Mouse (Mus musculus) heart, embryonic 11.5 days (tissue): ENCODE measurements around the gene Myh10. TPM values are rescaled to one million over a fixed set of nuclear protein-coding genes. Genes with fewer than 3 reads are reported as not detected.

Experiments used
- ATAC-seq: fragments of 200-750 bp; cut with Nextera tagmentation; replicated peaks from 2 replicates; pipeline ENCODE4 v1.8.0; 2017; ENCODE audit warnings: moderate library complexity; ENCODE audit not compliant: insufficient number of reproducible peaks, low FRiP score, low TSS enrichment
- H3K27ac ChIP-seq: fragments of 300-500 bp; sonication (generic); 2 replicates; pipeline ENCODE4 v1.5.1; 2014; ENCODE audit warnings: mild to moderate bottlenecking, low read depth, low read length
- H3K27me3 ChIP-seq: fragments of 300-500 bp; sonication (generic); 2 replicates; pipeline ENCODE4 v1.6.1; 2014; ENCODE audit warnings: mild to moderate bottlenecking, low read length, mixed read lengths; ENCODE audit not compliant: control insufficient read depth, insufficient read depth
- H3K36me3 ChIP-seq: fragments of 300-500 bp; sonication (generic); 2 replicates; pipeline ENCODE4 v1.6.1; 2014; ENCODE audit warnings: mild to moderate bottlenecking, low read length, moderate library complexity, mixed read lengths; ENCODE audit not compliant: control insufficient read depth, insufficient read depth
- H3K4me1 ChIP-seq: fragments of 300-500 bp; sonication (generic); 2 replicates; pipeline ENCODE4 v1.6.1; 2014; ENCODE audit warnings: low read length; ENCODE audit not compliant: control insufficient read depth, insufficient read depth
- H3K4me2 ChIP-seq: fragments of 300-500 bp; sonication (generic); 2 replicates; pipeline ENCODE4 v1.6.1; 2014; ENCODE audit warnings: mild to moderate bottlenecking, moderate library complexity
- H3K4me3 ChIP-seq: fragments of 300-500 bp; sonication (generic); 2 replicates; pipeline ENCODE4 v1.5.1; 2014; ENCODE audit warnings: low read depth, low read length
- H3K9ac ChIP-seq: fragments of 300-500 bp; sonication (generic); 2 replicates; pipeline ENCODE4 v1.6.1; 2014; ENCODE audit warnings: mild to moderate bottlenecking, low read depth, low read length, moderate library complexity
- H3K9me3 ChIP-seq: fragments of 300-500 bp; sonication (generic); replicated peaks from 2 replicates; pipeline ENCODE4 v1.6.1; 2016; ENCODE audit warnings: low read length; ENCODE audit not compliant: control insufficient read depth
- WGBS: fragments of 180-500 bp; shearing (Covaris S2); extraction: QIAGEN DNeasy Blood & Tissue Kit; methylation state at CpG from one replicate; pipeline ENCODE4 v1.1.7; 2014; ENCODE audit not compliant: insufficient replicate concordance; 5-methylcytosine and 5-hydroxymethylcytosine counted together
- polyA plus RNA-seq: library from polyadenylated mRNA; unstranded; fragments of >200 nt; fragmentation: Nextera tagmentation; extraction: Ambion mirVana; gene quantifications from 2 replicates; pipeline ENCODE4 v1.2.1, GENCODE M21; 2014

The Myh10 gene
- polyA plus RNA-seq: 150 and 190 TPM in 2 replicates

DNA sequence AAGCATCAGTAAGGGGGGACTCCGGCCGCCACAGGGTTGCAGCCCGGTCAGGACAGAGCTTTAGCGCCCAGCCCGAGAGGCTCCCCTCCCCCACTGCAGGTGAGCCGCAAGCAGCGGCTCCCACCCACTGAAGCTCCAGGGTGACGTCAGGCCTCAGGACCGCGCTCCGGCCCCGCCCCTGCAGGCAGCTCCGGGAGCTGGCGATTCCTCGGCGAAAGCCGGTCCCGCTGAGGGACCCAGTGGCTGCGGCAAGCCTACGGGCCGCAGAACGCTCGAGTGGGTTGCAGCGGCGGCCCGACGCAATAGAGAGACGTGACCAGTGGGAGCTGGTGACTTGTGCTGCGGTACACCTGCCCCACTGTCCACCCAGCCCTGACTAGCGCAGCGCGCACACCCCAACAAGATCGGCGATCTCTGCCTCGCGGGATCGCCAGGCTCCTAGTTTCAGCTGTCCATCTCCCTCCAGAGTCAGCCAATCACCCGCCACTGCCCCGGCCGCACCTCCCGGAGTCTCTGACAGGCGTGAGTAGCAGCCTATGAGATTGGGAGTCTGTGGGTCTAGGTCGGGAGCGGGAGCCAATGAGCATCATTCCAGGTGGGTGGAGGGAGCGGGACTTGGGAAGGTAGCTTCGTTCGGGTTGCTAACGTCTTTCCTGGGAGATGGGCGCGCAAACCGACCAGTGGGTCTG, at the start of gene Myh10:
Gene Myh10, plus strand, starts transcription at position 239 of the 689 bp plus-strand sequence.
- Histone ChIP-seq H3K9ac (peak within 1 kb of the TSS; percentile 99), H3K4me3 (peak within 1 kb of the TSS; percentile 97), H3K36me3 (no peaks in the 10 kb centered on the region), H3K27ac (peak within 1 kb of the TSS; percentile 99), H3K27me3 (no peaks in the 10 kb centered on the region), H3K4me2 (peak within 1 kb of the TSS; percentile 83), H3K4me1 (peaks cover 14% of the 10 kb centered on the region), H3K9me3 (no peaks in the 10 kb centered on the region)
- peak; percentile 98 for ATAC-seq
- WGBS: under 1% methylated on average over 51 of the region's 51 CpGs

DNA sequence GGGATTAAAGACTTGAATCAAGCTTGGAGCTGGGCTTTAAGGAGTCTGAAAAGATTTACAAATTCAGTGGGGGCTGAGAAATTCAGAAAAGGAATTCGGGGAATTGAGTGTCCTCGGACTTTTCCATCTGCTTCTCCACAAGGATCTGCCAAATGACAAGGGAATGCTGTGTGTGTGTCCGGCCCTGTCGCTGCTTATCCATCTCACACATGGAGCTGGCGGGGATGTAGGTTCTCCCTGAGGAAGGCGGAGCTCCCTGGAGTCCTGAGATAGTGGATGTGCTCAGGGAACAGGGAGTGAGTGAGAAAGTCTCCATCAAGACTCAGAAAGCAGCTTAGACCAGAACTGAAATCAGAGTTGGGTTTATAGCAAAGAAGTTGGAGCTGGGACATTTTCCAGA, 46.6 kb upstream of the Myh10 start:
- Histone ChIP-seq H3K27ac (no peak overlapping the region), H3K4me3 (no peak overlapping the region), H3K36me3 (no peaks in the 10 kb centered on the region), H3K4me2 (no peak overlapping the region), H3K27me3 (no peaks in the 10 kb centered on the region), H3K9ac (no peak overlapping the region), H3K9me3 (no peaks in the 10 kb centered on the region), H3K4me1 (peaks cover 16% of the 10 kb centered on the region)
- no peak for ATAC-seq
- 27% methylated on average over 6 of the region's 6 CpGs for WGBS

DNA sequence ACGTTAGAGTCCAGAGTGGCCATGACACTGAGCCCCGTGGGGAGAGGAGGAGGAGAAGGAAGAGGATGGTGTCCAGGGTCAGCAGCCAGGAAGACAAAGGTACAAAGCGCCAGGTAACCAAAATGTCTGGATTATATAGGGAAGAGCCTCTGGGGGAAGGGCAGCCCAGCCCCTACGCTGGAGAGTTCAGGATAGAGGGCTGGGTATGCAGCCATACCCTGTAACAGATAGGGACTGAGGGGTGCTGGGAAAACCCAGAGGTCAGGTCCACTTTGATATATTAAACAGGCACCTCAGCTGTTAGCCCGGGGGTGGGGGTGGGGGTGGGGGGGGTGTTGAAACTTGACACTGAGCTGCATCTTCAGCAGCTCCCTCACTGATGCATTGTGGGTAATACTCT, 43.6 kb upstream of the Myh10 start:
- no peak for ATAC-seq
- WGBS: 56% methylated on average over 5 of the region's 5 CpGs
- Histone ChIP-seq H3K4me3 (no peak overlapping the region), H3K9ac (no peak overlapping the region), H3K4me2 (no peak overlapping the region), H3K36me3 (no peaks in the 10 kb centered on the region), H3K27ac (no peak overlapping the region), H3K27me3 (no peaks in the 10 kb centered on the region), H3K9me3 (no peaks in the 10 kb centered on the region), H3K4me1 (peaks cover 16% of the 10 kb centered on the region)

DNA sequence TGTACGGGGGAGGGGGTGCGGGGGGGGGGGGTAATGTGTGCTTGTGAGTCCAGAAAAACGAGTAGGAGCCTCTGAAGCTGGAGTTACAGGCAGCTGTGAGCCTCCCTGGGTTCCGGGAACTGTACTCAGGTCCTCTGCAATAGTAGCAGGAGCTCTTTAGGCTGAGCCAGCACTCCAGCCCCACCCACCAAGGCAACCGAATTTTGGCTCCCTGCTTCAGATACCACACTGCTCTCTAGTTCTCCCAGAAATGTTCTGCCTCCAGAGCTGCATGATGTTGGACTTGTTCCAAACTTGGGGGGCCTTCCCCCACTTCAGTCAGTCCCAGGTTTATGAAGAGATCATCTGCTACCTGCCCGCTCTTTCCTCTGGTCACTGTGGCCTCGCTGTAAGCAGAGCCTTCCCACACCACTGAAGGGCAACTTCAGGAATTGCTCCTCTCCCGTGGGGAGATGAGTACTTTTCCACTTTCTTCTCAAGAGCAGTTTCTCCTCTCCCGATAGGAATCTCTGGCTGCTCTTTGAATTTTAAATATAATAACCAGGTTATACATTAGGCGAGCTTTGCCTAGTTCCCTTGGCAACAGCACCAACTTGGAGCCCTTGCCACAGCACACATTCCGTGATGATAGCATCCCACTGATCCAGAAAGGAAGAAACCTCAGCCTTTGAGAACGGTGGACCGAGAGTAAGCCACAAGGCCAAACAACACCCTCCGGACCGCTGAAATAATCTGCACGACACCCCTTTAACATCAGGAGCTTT, 42.8 kb upstream of the Myh10 start:
- no peak overlapping the region for H3K4me2 ChIP-seq
- H3K27me3 ChIP-seq: no peaks in the 10 kb centered on the region
- no peak for ATAC-seq
- peaks cover 16% of the 10 kb centered on the region for H3K4me1 ChIP-seq
- H3K9me3 ChIP-seq: no peaks in the 10 kb centered on the region
- H3K9ac ChIP-seq: no peak overlapping the region
- H3K4me3 ChIP-seq: no peak overlapping the region
- H3K36me3 ChIP-seq: no peaks in the 10 kb centered on the region
- H3K27ac ChIP-seq: no peak overlapping the region
- WGBS: 69% methylated on average over 16 of the region's 16 CpGs

DNA sequence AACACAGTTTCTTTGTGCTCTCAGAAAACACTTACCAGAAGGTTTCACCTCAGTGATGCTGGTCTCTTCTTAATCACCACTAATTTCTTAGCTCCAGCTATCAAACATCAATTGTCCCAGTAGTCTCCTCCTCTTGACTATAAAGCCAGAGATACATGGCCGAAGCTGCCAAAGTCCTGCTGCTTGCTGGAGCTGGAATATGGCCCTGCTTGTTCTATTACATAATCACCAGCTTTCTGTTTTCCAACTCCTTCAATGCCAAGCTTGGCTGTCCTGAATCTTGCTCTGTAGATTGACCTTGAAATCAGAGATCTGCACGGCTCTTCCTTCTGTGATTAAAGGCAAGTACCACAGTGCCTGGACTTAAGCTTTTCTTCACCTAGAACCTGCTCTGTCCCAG, 39.8 kb upstream of the Myh10 start:
- Histone ChIP-seq H3K36me3 (no peaks in the 10 kb centered on the region), H3K4me1 (peaks cover 23% of the 10 kb centered on the region), H3K27ac (no peak overlapping the region), H3K9ac (no peak overlapping the region), H3K4me3 (no peak overlapping the region), H3K27me3 (no peaks in the 10 kb centered on the region), H3K9me3 (no peaks in the 10 kb centered on the region), H3K4me2 (no peak overlapping the region)
- 86% methylated on average over 2 of the region's 2 CpGs for WGBS
- no peak for ATAC-seq

DNA sequence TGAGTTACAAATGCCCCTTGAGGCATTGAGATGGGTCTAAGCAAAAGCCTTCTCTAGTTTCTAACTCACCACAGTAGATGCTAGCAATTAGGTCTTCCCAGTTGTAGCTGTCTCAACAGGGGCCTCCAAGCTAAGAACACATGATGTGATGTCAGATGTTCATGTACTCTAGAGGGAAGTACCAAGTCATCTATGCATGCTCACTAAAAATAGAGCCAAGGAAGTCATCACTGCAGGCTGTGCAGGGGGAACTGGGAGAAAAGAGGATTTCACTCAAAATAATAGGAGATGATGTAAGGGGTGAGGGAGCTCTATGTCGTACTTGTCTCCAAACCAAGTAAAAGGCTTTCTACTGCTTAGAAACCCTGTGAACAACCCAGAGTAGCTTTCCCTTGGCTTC, 35.8 kb upstream of the Myh10 start:
- no peak for ATAC-seq
- H3K9ac ChIP-seq: no peak overlapping the region
- H3K36me3 ChIP-seq: no peaks in the 10 kb centered on the region
- H3K9me3 ChIP-seq: no peaks in the 10 kb centered on the region
- H3K27ac ChIP-seq: peak overlapping the region; percentile 57; the same call in 1 of the 2 replicates
- H3K4me2 ChIP-seq: no peak overlapping the region
- peaks cover 35% of the 10 kb centered on the region for H3K4me1 ChIP-seq
- no peak overlapping the region for H3K4me3 ChIP-seq
- 86% methylated on average over 1 of the region's 1 CpGs for WGBS
- no peaks in the 10 kb centered on the region for H3K27me3 ChIP-seq

DNA sequence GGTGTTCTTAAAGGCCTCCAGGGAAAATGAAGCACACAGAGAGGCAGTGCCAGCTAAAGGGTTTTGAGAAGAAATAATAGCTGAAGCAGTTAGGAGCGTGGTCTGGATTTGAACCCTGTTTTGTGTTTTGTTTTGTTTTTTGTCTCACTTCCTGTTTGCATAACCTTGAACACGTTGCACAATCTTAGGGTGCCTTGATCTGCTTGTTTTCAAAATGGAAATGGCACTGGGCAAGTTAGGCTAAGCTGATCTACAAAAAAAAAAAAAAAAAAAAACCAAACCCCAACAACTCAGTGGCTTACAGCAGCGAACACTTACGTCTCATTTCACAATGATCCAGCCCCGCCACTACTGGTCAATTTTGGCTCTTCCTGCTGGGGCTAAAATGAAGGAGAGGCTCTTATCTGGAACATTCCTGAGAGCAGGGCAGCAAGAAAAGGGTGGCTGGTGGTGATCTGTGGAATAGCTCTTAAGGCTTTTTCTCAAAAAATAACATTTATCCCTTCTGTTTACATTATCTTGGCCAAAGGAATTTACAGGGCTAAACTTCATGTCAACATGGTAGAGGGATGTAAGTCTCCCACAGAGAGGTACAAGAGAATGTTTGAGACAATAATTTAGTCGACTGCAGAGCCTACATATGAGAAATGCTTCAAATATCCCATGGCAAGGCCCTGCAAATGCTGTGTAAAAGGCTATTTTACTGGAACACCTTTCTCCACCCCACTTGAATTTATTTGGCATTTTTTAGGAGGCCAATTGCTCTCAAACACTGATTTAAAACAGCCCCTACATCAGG, 34.3 kb upstream of the Myh10 start:
- Histone ChIP-seq H3K4me2 (no peak overlapping the region), H3K27ac (peak overlapping the region; percentile 90), H3K9ac (no peak overlapping the region), H3K27me3 (no peaks in the 10 kb centered on the region), H3K36me3 (no peaks in the 10 kb centered on the region), H3K4me3 (no peak overlapping the region), H3K4me1 (peaks cover 35% of the 10 kb centered on the region), H3K9me3 (no peaks in the 10 kb centered on the region)
- no peak for ATAC-seq
- 30% methylated on average over 6 of the region's 6 CpGs for WGBS

DNA sequence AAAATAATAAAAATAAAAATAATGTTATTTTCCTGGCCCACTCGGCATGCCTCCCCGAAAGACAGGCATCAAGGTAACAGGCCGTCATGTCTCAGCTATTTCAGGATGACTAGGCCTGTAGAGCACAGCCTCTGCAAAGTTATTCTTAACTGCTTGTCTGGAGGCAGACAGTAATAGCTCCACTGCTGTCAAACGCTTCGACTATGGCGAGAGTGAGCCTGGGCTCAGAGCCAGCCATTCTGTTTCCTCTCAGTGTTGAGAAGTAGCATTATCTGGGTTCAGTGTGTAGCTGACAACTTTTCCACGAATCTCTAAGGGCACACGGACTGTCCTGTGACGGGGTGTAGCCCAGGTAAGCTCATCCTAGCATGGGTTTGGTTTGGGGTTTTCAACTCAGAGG, 33.5 kb upstream of the Myh10 start:
- Histone ChIP-seq H3K27me3 (no peaks in the 10 kb centered on the region), H3K9me3 (no peaks in the 10 kb centered on the region), H3K36me3 (no peaks in the 10 kb centered on the region), H3K9ac (no peak overlapping the region), H3K4me2 (no peak overlapping the region), H3K4me1 (peaks cover 35% of the 10 kb centered on the region), H3K27ac (peak overlapping the region; percentile 90), H3K4me3 (no peak overlapping the region)
- WGBS: 15% methylated on average over 9 of the region's 9 CpGs
- peak; percentile 72 for ATAC-seq
